Mouse (Mus musculus): ENCODE results near the gene Adh6a. TPM values are rescaled to one million over a fixed set of nuclear protein-coding genes. Genes with fewer than 3 reads are reported as not detected.

The Adh6a gene
- total and polyA plus RNA-seq, 3 experiments: 1.5 TPM; not detected in 2

DNA sequence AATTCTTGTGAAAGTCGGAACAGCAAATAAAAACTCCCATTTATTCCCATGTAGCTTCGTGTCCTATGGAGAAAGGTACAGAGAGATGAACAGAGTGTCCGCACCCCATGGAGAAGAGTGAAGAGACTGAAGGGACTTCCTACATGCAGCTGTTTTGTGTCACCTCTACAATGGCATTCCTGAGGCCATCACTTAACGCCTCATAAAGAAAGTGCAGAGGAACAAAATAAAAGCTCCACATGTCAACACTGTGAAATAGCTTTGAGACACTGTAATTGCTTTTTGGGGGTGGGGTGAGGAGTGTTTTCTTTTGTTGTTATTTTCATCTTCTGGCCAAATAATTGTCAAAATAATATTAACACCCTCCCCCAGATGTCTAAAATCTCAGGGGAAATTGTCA is 10.4 kb upstream of the Adh6a start:
- Histone ChIP-seq H3K36me3 (ENCODE audit: control insufficient read depth in 1 of 2, insufficient read depth in 2 of 2, low read length in 2 of 2) (no peaks in the 10 kb centered on the region), H3K9ac (ENCODE audit: control insufficient read depth, low read depth, low read length, poor library complexity, severe bottlenecking) (no peak overlapping the region), H3K79me2 (ENCODE audit: control insufficient read depth, insufficient read depth, low read length, poor library complexity) (no peaks in the 10 kb centered on the region), H3K9me3 (replicated peaks; ENCODE audit: insufficient read depth, low read length) (no peaks in the 10 kb centered on the region), H3K27ac (ENCODE audit: control insufficient read depth, low read depth, low read length) (no peak overlapping the region), H3K4me3 (ENCODE audit: control insufficient read depth in 1 of 2, insufficient read depth in 1 of 2, low read depth in 2 of 2, low read length in 2 of 2) (no peak overlapping the region), H3K4me1 (ENCODE audit: control insufficient read depth in 1 of 2, insufficient read depth in 2 of 2, low read length in 2 of 2) (no peaks in the 10 kb centered on the region), H3K27me3 (ENCODE audit: control insufficient read depth in 1 of 2, insufficient read depth in 2 of 2, low read length in 2 of 2) (peaks cover 2 to 5% of the 10 kb centered on the region in 2 experiments; a peak in 3 of 4 replicates)
- TF ChIP-seq CTCF (IDR thresholded peaks at IDR 0.05 in 2 of 3, conservative IDR thresholded peaks at IDR 0.05 in 1 of 3; ENCODE audit: control insufficient read depth in 1 of 3, insufficient read depth in 1 of 3, low read depth in 2 of 3, low read length in 3 of 3, poor library complexity in 1 of 3, severe bottlenecking in 1 of 3): no peak
- no peak for TF ChIP-seq E2F4 (IDR thresholded peaks at IDR 0.05; ENCODE audit: borderline replicate concordance, low read depth, low read length)
- TF ChIP-seq NRF1 (IDR thresholded peaks at IDR 0.05; ENCODE audit: insufficient read depth, low read depth, low read length, poor library complexity, severe bottlenecking): no peak
- TF ChIP-seq CHD2 (IDR thresholded peaks at IDR 0.05; ENCODE audit: low read length): no peak
- no peak for TF ChIP-seq UBTF (IDR thresholded peaks at IDR 0.05; ENCODE audit: borderline replicate concordance, insufficient read depth, low read depth, low read length)
- no peak for TF ChIP-seq SMC3 (IDR thresholded peaks at IDR 0.05; ENCODE audit: low read depth, low read length)
- TF ChIP-seq CHD1 (IDR thresholded peaks at IDR 0.05; ENCODE audit: low read depth, low read length): no peak
- TF ChIP-seq ZKSCAN1 (IDR thresholded peaks at IDR 0.05; ENCODE audit: low read depth, low read length): no peak
- TF ChIP-seq KAT2A (conservative IDR thresholded peaks at IDR 0.05; ENCODE audit: low read depth, low read length): no peak
- TF ChIP-seq POLR2AphosphoS5 (IDR thresholded peaks at IDR 0.05; ENCODE audit: borderline replicate concordance, low read depth, low read length): no peak
- TF ChIP-seq ZMIZ1 (IDR thresholded peaks at IDR 0.05; ENCODE audit: low read depth, low read length): no peak
- TF ChIP-seq ZNF384 (IDR thresholded peaks at IDR 0.05; ENCODE audit: low read depth, low read length): no peak
- no peak for TF ChIP-seq HCFC1 (IDR thresholded peaks at IDR 0.05; ENCODE audit: low read depth, low read length)
- TF ChIP-seq MYC (IDR thresholded peaks at IDR 0.05; ENCODE audit: low read depth, low read length): no peak
- TF ChIP-seq MAX (IDR thresholded peaks at IDR 0.05; ENCODE audit: low read length): no peak
- no peak for TF ChIP-seq GABPA (IDR thresholded peaks at IDR 0.05; ENCODE audit: low read depth, low read length)
- no peak for TF ChIP-seq RAD21 (IDR thresholded peaks at IDR 0.05; ENCODE audit: low read depth, low read length)
- TF ChIP-seq USF2 (IDR thresholded peaks at IDR 0.05; ENCODE audit: borderline replicate concordance in 1 of 2, insufficient read depth in 1 of 2, low read depth in 1 of 2, low read length in 2 of 2): no peak
- TF ChIP-seq GATA1 (IDR thresholded peaks at IDR 0.05; ENCODE audit: low read depth, low read length): no peak
- DNase-seq (ENCODE audit: low read depth, low spot score): no peak

DNA sequence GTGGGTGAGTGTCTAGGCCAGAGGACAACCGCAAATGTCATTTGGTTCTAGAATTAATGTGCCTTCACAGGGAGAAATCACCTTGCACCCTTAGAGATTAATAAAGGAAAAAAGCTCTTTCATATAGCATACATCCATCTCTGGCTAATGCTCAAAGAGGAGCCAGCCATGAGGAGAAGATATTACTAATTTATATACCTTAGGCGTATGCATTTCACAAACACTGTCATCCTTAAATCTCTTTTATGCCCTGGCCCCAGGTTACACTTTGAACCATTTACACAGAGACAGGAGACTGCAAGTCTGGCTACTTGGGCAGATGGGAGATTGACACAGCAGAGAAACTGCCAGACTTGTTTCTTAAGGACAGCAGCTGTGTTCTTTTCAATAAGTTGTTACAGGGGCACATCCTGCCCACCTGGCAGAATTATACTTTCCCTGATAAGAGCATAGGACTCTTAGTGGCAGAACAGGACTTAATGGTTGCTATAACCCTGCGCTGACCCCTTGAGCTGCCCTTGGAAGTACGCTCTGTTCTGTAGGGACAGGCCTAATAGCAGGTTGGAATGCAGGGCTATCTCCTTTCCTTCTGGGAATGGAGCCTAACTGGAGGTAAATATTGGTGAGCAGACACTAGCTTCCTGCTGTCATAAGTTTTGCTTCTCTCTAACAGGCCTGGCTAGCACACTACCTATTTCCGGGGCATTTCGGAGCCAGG is 9.2 kb upstream of the Adh6a start:
- Histone ChIP-seq H3K9me3 (replicated peaks; ENCODE audit: insufficient read depth, low read length) (no peaks in the 10 kb centered on the region), H3K36me3 (ENCODE audit: control insufficient read depth in 1 of 2, insufficient read depth in 2 of 2, low read length in 2 of 2) (no peaks in the 10 kb centered on the region), H3K4me1 (ENCODE audit: control insufficient read depth in 1 of 2, insufficient read depth in 2 of 2, low read length in 2 of 2) (no peaks in the 10 kb centered on the region), H3K79me2 (ENCODE audit: control insufficient read depth, insufficient read depth, low read length, poor library complexity) (no peaks in the 10 kb centered on the region), H3K9ac (ENCODE audit: control insufficient read depth, low read depth, low read length, poor library complexity, severe bottlenecking) (no peak overlapping the region), H3K27ac (ENCODE audit: control insufficient read depth, low read depth, low read length) (no peak overlapping the region), H3K27me3 (ENCODE audit: control insufficient read depth in 1 of 2, insufficient read depth in 2 of 2, low read length in 2 of 2) (peaks cover 2 to 5% of the 10 kb centered on the region in 2 experiments; a peak in 3 of 4 replicates), H3K4me3 (ENCODE audit: control insufficient read depth in 1 of 2, insufficient read depth in 1 of 2, low read depth in 2 of 2, low read length in 2 of 2) (no peak overlapping the region)
- TF ChIP-seq KAT2A (conservative IDR thresholded peaks at IDR 0.05; ENCODE audit: low read depth, low read length) (no peak), MEF2A (IDR thresholded peaks at IDR 0.05; ENCODE audit: extremely low read depth, insufficient replicate concordance, low read depth, low read length, poor library complexity, severe bottlenecking) (no peak), ETS1 (IDR thresholded peaks at IDR 0.05; ENCODE audit: low read depth, low read length) (no peak), MAFK (IDR thresholded peaks at IDR 0.05; ENCODE audit: borderline replicate concordance, low read depth, low read length) (no peak), CHD1 (IDR thresholded peaks at IDR 0.05; ENCODE audit: low read depth, low read length) (no peak), JUND (IDR thresholded peaks at IDR 0.05; ENCODE audit: low read depth, low read length) (no peak), UBTF (IDR thresholded peaks at IDR 0.05; ENCODE audit: borderline replicate concordance, insufficient read depth, low read depth, low read length) (no peak), TAL1 (IDR thresholded peaks at IDR 0.05; ENCODE audit: low read length) (no peak), ZMIZ1 (IDR thresholded peaks at IDR 0.05; ENCODE audit: low read depth, low read length) (no peak), NELFE (IDR thresholded peaks at IDR 0.05; ENCODE audit: low read depth, low read length) (no peak), ELF1 (IDR thresholded peaks at IDR 0.05; ENCODE audit: low read depth, low read length) (no peak), USF2 (IDR thresholded peaks at IDR 0.05; ENCODE audit: borderline replicate concordance in 1 of 2, insufficient read depth in 1 of 2, low read depth in 1 of 2, low read length in 2 of 2) (no peak), MAZ (IDR thresholded peaks at IDR 0.05; ENCODE audit: low read depth, low read length) (no peak)
- DNase-seq (ENCODE audit: low read depth, low spot score): no peak
